Mouse (Mus musculus) erythroblast, embryonic 14.5 days (primary cell): Measurements from ENCODE around the gene Syn3.

Experiments
- GATA1 ChIP-seq: IDR thresholded peaks from 2 replicates; pipeline ENCODE4 v1.6.1; 2012; ENCODE audit warnings: low read length, inconsistent platforms, mixed read lengths
- TAL1 ChIP-seq: IDR thresholded peaks from 3 replicates; pipeline ENCODE4 v1.6.1; 2012; ENCODE audit warnings: low read length, inconsistent platforms, mixed read lengths

DNA sequence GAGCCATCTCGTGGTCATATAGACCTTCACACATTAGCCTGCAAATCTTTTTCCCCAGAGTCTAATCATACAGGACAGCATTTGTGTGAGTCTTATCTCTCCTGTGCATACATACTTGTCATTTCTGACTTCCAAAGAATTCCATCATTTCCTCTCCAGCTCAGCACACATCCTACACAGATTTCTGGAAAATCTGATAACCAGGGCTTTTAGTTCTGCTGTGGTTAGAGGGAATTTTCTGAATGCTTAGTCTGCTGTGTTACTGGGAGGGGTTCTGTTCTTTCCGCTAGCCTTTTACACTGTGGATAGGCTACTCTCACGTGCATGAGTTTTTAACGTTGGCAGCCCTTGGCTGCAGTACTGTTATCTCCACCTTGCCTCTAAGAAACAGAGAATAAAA, 91.7 kb downstream of the Syn3 start:
- TF ChIP-seq GATA1 = no peak
- TF ChIP-seq TAL1 = no peak
